Mouse (Mus musculus): ENCODE measurements around the gene Rnf220. TPM values are rescaled to one million over a fixed set of nuclear protein-coding genes. Genes with fewer than 3 reads are reported as not detected.

Rnf220 gene
- polyA plus RNA-seq, 1 experiment from 2014 or later = 137 TPM

DNA sequence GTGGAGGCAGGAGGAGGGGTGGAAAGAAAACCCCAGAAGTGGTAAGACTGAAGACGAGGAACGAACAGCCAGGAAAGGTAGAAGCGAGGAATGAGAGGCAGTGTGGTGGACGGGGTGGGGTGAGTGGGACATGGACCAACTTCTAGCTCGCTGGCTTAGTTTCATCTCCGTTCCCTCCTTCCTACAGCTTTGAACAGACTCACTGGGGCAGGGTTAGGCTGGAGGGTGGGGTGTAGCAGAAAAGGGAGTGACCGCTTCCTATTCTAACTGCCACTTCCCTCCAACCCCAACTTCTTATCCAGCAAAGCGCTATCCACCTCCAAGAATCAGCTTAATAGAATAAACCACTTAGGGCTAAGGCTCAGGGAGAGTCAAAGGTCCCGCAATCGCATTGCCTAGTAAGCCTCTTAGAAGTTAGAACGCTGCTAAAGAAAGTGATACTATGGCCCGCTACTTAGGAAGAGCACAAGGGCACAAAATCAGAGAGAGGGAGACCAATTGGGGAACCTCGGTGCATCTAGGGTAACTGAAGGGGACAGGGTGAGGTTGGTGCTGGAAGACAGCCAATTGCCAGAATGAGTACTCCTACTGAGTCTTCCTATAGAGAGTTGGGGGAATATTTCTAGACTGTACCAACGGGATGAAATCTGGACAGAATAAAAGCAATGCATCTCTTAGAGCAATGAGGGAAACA lies 23.4 kb downstream of the Rnf220 start:
- H3K27me3 ChIP-seq (ENCODE audit: control insufficient read depth, insufficient read depth, low read depth, low read length) = peaks cover 12% of the 10 kb centered on the region
- WGBS = 63% methylated on average over 14 of the region's 14 CpGs

GRCm38 (mm10) chr4:117469471-117469870 lies 27.4 kb downstream of the Rnf220 start:
- no peak overlapping the region for H3K27ac ChIP-seq (ENCODE audit: low read length)
- no peak overlapping the region for H3K9ac ChIP-seq (ENCODE audit: low read depth, low read length)
- no peaks in the 10 kb centered on the region for H3K27me3 ChIP-seq (ENCODE audit: control insufficient read depth, insufficient read depth, low read depth, low read length)
- no peak for ATAC-seq
- no peaks in the 10 kb centered on the region for H3K36me3 ChIP-seq (ENCODE audit: control insufficient read depth, insufficient read depth, low read length)
- WGBS = 83% methylated on average over 4 of the region's 4 CpGs
- H3K4me3 ChIP-seq (ENCODE audit: low read depth, low read length) = no peak overlapping the region
- peaks cover 6% of the 10 kb centered on the region for H3K4me1 ChIP-seq (ENCODE audit: control insufficient read depth, insufficient read depth, low read length)
- H3K9me3 ChIP-seq (replicated peaks; ENCODE audit: control insufficient read depth, low read length, poor library complexity, severe bottlenecking) = no peaks in the 10 kb centered on the region
- no peak overlapping the region for H3K4me2 ChIP-seq (ENCODE audit: low read length)

More for the DNA sequence above, 23.4 kb downstream of the Rnf220 start:
- Histone ChIP-seq H3K9ac (ENCODE audit: low read depth, low read length) (no peak overlapping the region), H3K4me2 (ENCODE audit: low read length) (no peak overlapping the region), H3K9me3 (replicated peaks; ENCODE audit: control insufficient read depth, low read length, poor library complexity, severe bottlenecking) (no peaks in the 10 kb centered on the region), H3K4me3 (ENCODE audit: low read depth, low read length) (no peak overlapping the region), H3K4me1 (ENCODE audit: control insufficient read depth, insufficient read depth, low read length) (peaks cover 4% of the 10 kb centered on the region; the same call in 1 of the 2 replicates), H3K27ac (ENCODE audit: low read length) (no peak overlapping the region), H3K36me3 (ENCODE audit: control insufficient read depth, insufficient read depth, low read length) (no peaks in the 10 kb centered on the region)
- no peak for ATAC-seq

GRCm38 (mm10) chr4:117467936-117468335 lies 28.9 kb downstream of the Rnf220 start:
- no peaks in the 10 kb centered on the region for H3K36me3 ChIP-seq (ENCODE audit: control insufficient read depth, insufficient read depth, low read length)
- WGBS = 85% methylated on average over 7 of the region's 7 CpGs
- H3K4me2 ChIP-seq (ENCODE audit: low read length) = no peak overlapping the region
- peaks cover 6% of the 10 kb centered on the region for H3K4me1 ChIP-seq (ENCODE audit: control insufficient read depth, insufficient read depth, low read length)
- no peaks in the 10 kb centered on the region for H3K27me3 ChIP-seq (ENCODE audit: control insufficient read depth, insufficient read depth, low read depth, low read length)
- no peaks in the 10 kb centered on the region for H3K9me3 ChIP-seq (replicated peaks; ENCODE audit: control insufficient read depth, low read length, poor library complexity, severe bottlenecking)
- H3K9ac ChIP-seq (ENCODE audit: low read depth, low read length) = no peak overlapping the region
- no peak overlapping the region for H3K4me3 ChIP-seq (ENCODE audit: low read depth, low read length)
- ATAC-seq = no peak
- no peak overlapping the region for H3K27ac ChIP-seq (ENCODE audit: low read length)

GRCm38 (mm10) chr4:117449151-117449550 lies 47.7 kb downstream of the Rnf220 start:
- no peaks in the 10 kb centered on the region for H3K36me3 ChIP-seq (ENCODE audit: control insufficient read depth, insufficient read depth, low read length)
- no peak overlapping the region for H3K4me3 ChIP-seq (ENCODE audit: low read depth, low read length)
- WGBS = 83% methylated on average over 1 of the region's 1 CpGs
- no peak overlapping the region for H3K4me2 ChIP-seq (ENCODE audit: low read length)
- no peak for ATAC-seq
- no peak overlapping the region for H3K9ac ChIP-seq (ENCODE audit: low read depth, low read length)
- no peaks in the 10 kb centered on the region for H3K4me1 ChIP-seq (ENCODE audit: control insufficient read depth, insufficient read depth, low read length)
- no peaks in the 10 kb centered on the region; the same call in 1 of the 2 replicates for H3K27me3 ChIP-seq (ENCODE audit: control insufficient read depth, insufficient read depth, low read depth, low read length)
- no peak overlapping the region for H3K27ac ChIP-seq (ENCODE audit: low read length)
- H3K9me3 ChIP-seq (replicated peaks; ENCODE audit: control insufficient read depth, low read length, poor library complexity, severe bottlenecking) = no peaks in the 10 kb centered on the region

DNA sequence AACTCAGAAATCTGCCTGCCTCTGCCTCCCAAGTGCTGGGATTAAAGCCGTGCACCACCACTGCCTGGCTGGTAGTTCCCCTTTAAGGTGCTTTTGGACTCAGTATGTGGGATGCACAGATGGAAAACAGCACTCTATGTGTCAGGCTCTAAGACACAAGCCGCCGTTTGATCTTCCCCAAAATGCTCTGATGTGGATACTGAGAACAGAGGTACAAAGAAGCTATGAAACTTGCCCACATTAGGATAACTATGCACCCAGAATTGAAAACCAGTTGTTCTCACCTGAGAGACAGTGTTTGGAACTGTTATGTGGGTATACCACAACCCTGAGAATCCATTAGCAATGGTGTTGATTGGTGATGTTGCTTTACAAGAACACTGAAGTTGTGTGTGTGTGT lies 48.9 kb downstream of the Rnf220 start:
- WGBS = 92% methylated on average over 3 of the region's 3 CpGs

GRCm38 (mm10) chr4:117445516-117446207 lies 51.2 kb downstream of the Rnf220 start:
- no peaks in the 10 kb centered on the region for H3K4me1 ChIP-seq (ENCODE audit: control insufficient read depth, insufficient read depth, low read length)
- no peaks in the 10 kb centered on the region for H3K36me3 ChIP-seq (ENCODE audit: control insufficient read depth, insufficient read depth, low read length)
- H3K4me2 ChIP-seq (ENCODE audit: low read length) = no peak overlapping the region
- H3K4me3 ChIP-seq (ENCODE audit: low read depth, low read length) = no peak overlapping the region
- no peak for ATAC-seq
- no peaks in the 10 kb centered on the region for H3K9me3 ChIP-seq (replicated peaks; ENCODE audit: control insufficient read depth, low read length, poor library complexity, severe bottlenecking)
- H3K9ac ChIP-seq (ENCODE audit: low read depth, low read length) = no peak overlapping the region
- no peak overlapping the region for H3K27ac ChIP-seq (ENCODE audit: low read length)
- H3K27me3 ChIP-seq (ENCODE audit: control insufficient read depth, insufficient read depth, low read depth, low read length) = no peaks in the 10 kb centered on the region; the same call in 1 of the 2 replicates
- 89% methylated on average over 19 of the region's 19 CpGs for WGBS

More for the DNA sequence above, 48.9 kb downstream of the Rnf220 start:
- no peak overlapping the region for H3K27ac ChIP-seq (ENCODE audit: low read length)
- no peaks in the 10 kb centered on the region for H3K9me3 ChIP-seq (replicated peaks; ENCODE audit: control insufficient read depth, low read length, poor library complexity, severe bottlenecking)
- H3K9ac ChIP-seq (ENCODE audit: low read depth, low read length) = no peak overlapping the region
- no peak overlapping the region for H3K4me3 ChIP-seq (ENCODE audit: low read depth, low read length)
- H3K27me3 ChIP-seq (ENCODE audit: control insufficient read depth, insufficient read depth, low read depth, low read length) = no peaks in the 10 kb centered on the region; the same call in 1 of the 2 replicates
- no peak for ATAC-seq
- no peaks in the 10 kb centered on the region for H3K36me3 ChIP-seq (ENCODE audit: control insufficient read depth, insufficient read depth, low read length)
- no peak overlapping the region for H3K4me2 ChIP-seq (ENCODE audit: low read length)
- H3K4me1 ChIP-seq (ENCODE audit: control insufficient read depth, insufficient read depth, low read length) = no peaks in the 10 kb centered on the region

- WGBS = 81% methylated on average over 3 of the region's 3 CpGs
- Histone ChIP-seq H3K36me3 (ENCODE audit: control insufficient read depth, insufficient read depth, low read length) (no peaks in the 10 kb centered on the region), H3K27me3 (ENCODE audit: control insufficient read depth, insufficient read depth, low read depth, low read length) (peaks cover 6% of the 10 kb centered on the region), H3K4me1 (ENCODE audit: control insufficient read depth, insufficient read depth, low read length) (no peaks in the 10 kb centered on the region), H3K27ac (ENCODE audit: low read length) (no peak overlapping the region), H3K9me3 (replicated peaks; ENCODE audit: control insufficient read depth, low read length, poor library complexity, severe bottlenecking) (no peaks in the 10 kb centered on the region), H3K4me3 (ENCODE audit: low read depth, low read length) (no peak overlapping the region), H3K9ac (ENCODE audit: low read depth, low read length) (no peak overlapping the region), H3K4me2 (ENCODE audit: low read length) (no peak overlapping the region)
- ATAC-seq = no peak
Observed at GRCm38 (mm10) chr4:117438919-117439318, 57.9 kb downstream of the Rnf220 start.

DNA sequence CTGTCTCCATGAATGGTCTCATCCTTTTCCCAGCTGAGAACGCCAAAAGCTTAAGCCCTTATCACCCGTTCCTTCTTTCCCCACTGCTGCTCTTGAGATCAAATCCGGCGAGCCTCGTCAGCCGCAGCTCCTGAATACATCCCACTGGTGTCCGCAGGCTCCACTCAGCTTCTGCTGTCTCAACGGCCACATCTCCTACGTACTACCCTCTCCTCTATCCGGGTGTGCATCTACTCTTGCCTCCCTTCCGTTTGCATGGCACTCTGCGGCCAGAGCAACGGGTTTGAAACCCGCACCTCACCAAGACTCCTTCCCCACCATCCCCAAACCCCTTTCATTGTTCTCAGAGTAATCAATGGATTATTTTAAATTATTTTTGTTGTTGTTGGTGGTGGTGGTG lies 58.8 kb downstream of the Rnf220 start:
- WGBS = 76% methylated on average over 14 of the region's 14 CpGs
- Histone ChIP-seq H3K27ac (ENCODE audit: low read length) (no peak overlapping the region), H3K36me3 (ENCODE audit: control insufficient read depth, insufficient read depth, low read length) (no peaks in the 10 kb centered on the region), H3K4me2 (ENCODE audit: low read length) (no peak overlapping the region), H3K27me3 (ENCODE audit: control insufficient read depth, insufficient read depth, low read depth, low read length) (peaks cover 8% of the 10 kb centered on the region), H3K9me3 (replicated peaks; ENCODE audit: control insufficient read depth, low read length, poor library complexity, severe bottlenecking) (no peaks in the 10 kb centered on the region), H3K4me3 (ENCODE audit: low read depth, low read length) (no peak overlapping the region), H3K9ac (ENCODE audit: low read depth, low read length) (no peak overlapping the region), H3K4me1 (ENCODE audit: control insufficient read depth, insufficient read depth, low read length) (no peaks in the 10 kb centered on the region)
- no peak for ATAC-seq

GRCm38 (mm10) chr4:117436995-117437660 lies 59.7 kb downstream of the Rnf220 start:
- no peak overlapping the region for H3K4me2 ChIP-seq (ENCODE audit: low read length)
- H3K4me1 ChIP-seq (ENCODE audit: control insufficient read depth, insufficient read depth, low read length) = no peaks in the 10 kb centered on the region
- H3K4me3 ChIP-seq (ENCODE audit: low read depth, low read length) = no peak overlapping the region
- peaks cover 8% of the 10 kb centered on the region for H3K27me3 ChIP-seq (ENCODE audit: control insufficient read depth, insufficient read depth, low read depth, low read length)
- no peaks in the 10 kb centered on the region for H3K36me3 ChIP-seq (ENCODE audit: control insufficient read depth, insufficient read depth, low read length)
- ATAC-seq = no peak
- no peaks in the 10 kb centered on the region for H3K9me3 ChIP-seq (replicated peaks; ENCODE audit: control insufficient read depth, low read length, poor library complexity, severe bottlenecking)
- H3K27ac ChIP-seq (ENCODE audit: low read length) = no peak overlapping the region
- no peak overlapping the region for H3K9ac ChIP-seq (ENCODE audit: low read depth, low read length)
- 41% methylated on average over 14 of the region's 14 CpGs for WGBS
